Mouse (Mus musculus): ENCODE measurements around the gene C9. TPM values are rescaled to one million over a fixed set of nuclear protein-coding genes. Genes with fewer than 3 reads are reported as not detected.

C9 gene
- polyA plus RNA-seq, 1 experiment from 2014 or later, result not detected

GRCm38 (mm10) chr15:6492386-6492785, 47.3 kb downstream of the C9 start:
- Histone ChIP-seq H3K27ac (no peak overlapping the region), H3K9ac (no peak overlapping the region), H3K4me2 (no peak overlapping the region), H3K9me3 (no peaks in the 10 kb centered on the region), H3K27me3 (no peaks in the 10 kb centered on the region), H3K4me1 (no peaks in the 10 kb centered on the region), H3K36me3 (replicated peaks) (no peaks in the 10 kb centered on the region), H3K4me3 (replicated peaks) (no peak overlapping the region)
- 97% methylated on average over 2 of the region's 2 CpGs for WGBS
- no peak for ATAC-seq (ENCODE audit: low FRiP score)

- H3K9me3 ChIP-seq, result no peaks in the 10 kb centered on the region
- H3K4me3 ChIP-seq (replicated peaks), result no peak overlapping the region
- H3K27me3 ChIP-seq, result no peaks in the 10 kb centered on the region
- H3K27ac ChIP-seq, result no peak overlapping the region
- ATAC-seq (ENCODE audit: low FRiP score), result no peak
- H3K4me1 ChIP-seq, result no peaks in the 10 kb centered on the region
- H3K4me2 ChIP-seq, result no peak overlapping the region
- H3K36me3 ChIP-seq (replicated peaks), result no peaks in the 10 kb centered on the region
- H3K9ac ChIP-seq, result no peak overlapping the region
- WGBS, result 55% methylated on average over 10 of the region's 10 CpGs
These were observed 53.4 kb downstream of the C9 start for GRCm38 (mm10) chr15:6498396-6499070.

- H3K4me2 ChIP-seq, result no peak overlapping the region
- H3K36me3 ChIP-seq (replicated peaks), result no peaks in the 10 kb centered on the region
- 81% methylated on average over 1 of the region's 1 CpGs for WGBS
- H3K9ac ChIP-seq, result no peak overlapping the region
- no peak overlapping the region for H3K4me3 ChIP-seq (replicated peaks)
- no peaks in the 10 kb centered on the region for H3K4me1 ChIP-seq
- H3K9me3 ChIP-seq, result no peaks in the 10 kb centered on the region
- H3K27me3 ChIP-seq, result no peaks in the 10 kb centered on the region
- H3K27ac ChIP-seq, result no peak overlapping the region
- ATAC-seq (ENCODE audit: low FRiP score), result no peak
These were observed 55.7 kb downstream of the C9 start for GRCm38 (mm10) chr15:6500787-6501186.

GRCm38 (mm10) chr15:6517525-6517924, 72.4 kb downstream of the C9 start:
- Histone ChIP-seq H3K4me3 (replicated peaks) (no peak overlapping the region), H3K4me2 (no peak overlapping the region), H3K4me1 (no peaks in the 10 kb centered on the region), H3K36me3 (replicated peaks) (no peaks in the 10 kb centered on the region), H3K27ac (no peak overlapping the region), H3K9ac (no peak overlapping the region), H3K27me3 (no peaks in the 10 kb centered on the region), H3K9me3 (no peaks in the 10 kb centered on the region)
- WGBS, result 96% methylated on average over 1 of the region's 1 CpGs
- no peak for ATAC-seq (ENCODE audit: low FRiP score)

GRCm38 (mm10) chr15:6519417-6520255, 74.5 kb downstream of the C9 start:
- ATAC-seq (ENCODE audit: low FRiP score), result no peak
- WGBS, result 89% methylated on average over 19 of the region's 19 CpGs

GRCm38 (mm10) chr15:6520505-6521155, 75.5 kb downstream of the C9 start:
- Histone ChIP-seq H3K4me1 (no peaks in the 10 kb centered on the region), H3K36me3 (replicated peaks) (no peaks in the 10 kb centered on the region), H3K9ac (no peak overlapping the region), H3K27me3 (no peaks in the 10 kb centered on the region), H3K4me2 (no peak overlapping the region), H3K4me3 (replicated peaks) (no peak overlapping the region), H3K9me3 (no peaks in the 10 kb centered on the region), H3K27ac (no peak overlapping the region)
- ATAC-seq (ENCODE audit: low FRiP score), result no peak
- WGBS, result 94% methylated on average over 10 of the region's 10 CpGs

More at GRCm38 (mm10) chr15:6519417-6520255, 74.5 kb downstream of the C9 start:
- Histone ChIP-seq H3K27ac (no peak overlapping the region), H3K36me3 (replicated peaks) (no peaks in the 10 kb centered on the region), H3K4me2 (no peak overlapping the region), H3K4me3 (replicated peaks) (no peak overlapping the region), H3K9me3 (no peaks in the 10 kb centered on the region), H3K4me1 (no peaks in the 10 kb centered on the region), H3K9ac (no peak overlapping the region), H3K27me3 (no peaks in the 10 kb centered on the region)

GRCm38 (mm10) chr15:6522653-6523167, 77.6 kb downstream of the C9 start, which contains the start of gene Fyb:
TSS of gene Fyb (plus strand) at chr15:6522853.
- Histone ChIP-seq H3K4me1 (no peaks in the 10 kb centered on the region), H3K4me3 (replicated peaks) (no peak within 1 kb of the TSS), H3K27ac (no peak within 1 kb of the TSS), H3K27me3 (no peaks in the 10 kb centered on the region), H3K9me3 (no peaks in the 10 kb centered on the region), H3K4me2 (no peak within 1 kb of the TSS), H3K9ac (no peak within 1 kb of the TSS), H3K36me3 (replicated peaks) (no peaks in the 10 kb centered on the region)
- ATAC-seq (ENCODE audit: low FRiP score), result no peak
- WGBS, result 84% methylated on average over 8 of the region's 8 CpGs

- no peak overlapping the region for H3K4me3 ChIP-seq (replicated peaks)
- no peaks in the 10 kb centered on the region for H3K27me3 ChIP-seq
- no peak overlapping the region for H3K9ac ChIP-seq
- H3K27ac ChIP-seq, result no peak overlapping the region
- no peaks in the 10 kb centered on the region for H3K36me3 ChIP-seq (replicated peaks)
- no peaks in the 10 kb centered on the region for H3K4me1 ChIP-seq
- no peak overlapping the region for H3K4me2 ChIP-seq
- 87% methylated on average over 2 of the region's 2 CpGs for WGBS
- no peaks in the 10 kb centered on the region for H3K9me3 ChIP-seq
- no peak for ATAC-seq (ENCODE audit: low FRiP score)
These were observed 79.7 kb downstream of the C9 start for GRCm38 (mm10) chr15:6524801-6525200.

- WGBS, result 86% methylated on average over 3 of the region's 3 CpGs
- H3K4me2 ChIP-seq, result no peak overlapping the region
- no peaks in the 10 kb centered on the region for H3K4me1 ChIP-seq
- H3K9me3 ChIP-seq, result no peaks in the 10 kb centered on the region
- H3K36me3 ChIP-seq (replicated peaks), result no peaks in the 10 kb centered on the region
- H3K27me3 ChIP-seq, result no peaks in the 10 kb centered on the region
- H3K9ac ChIP-seq, result no peak overlapping the region
- no peak for ATAC-seq (ENCODE audit: low FRiP score)
- no peak overlapping the region for H3K4me3 ChIP-seq (replicated peaks)
- H3K27ac ChIP-seq, result no peak overlapping the region
These were observed 80.3 kb downstream of the C9 start for GRCm38 (mm10) chr15:6525386-6525785.

GRCm38 (mm10) chr15:6533858-6534343, 88.8 kb downstream of the C9 start:
- no peaks in the 10 kb centered on the region for H3K27me3 ChIP-seq
- H3K27ac ChIP-seq, result no peak overlapping the region
- ATAC-seq (ENCODE audit: low FRiP score), result no peak
- H3K4me2 ChIP-seq, result no peak overlapping the region
- no peaks in the 10 kb centered on the region for H3K36me3 ChIP-seq (replicated peaks)
- 91% methylated on average over 3 of the region's 3 CpGs for WGBS
- H3K4me3 ChIP-seq (replicated peaks), result no peak overlapping the region
- no peaks in the 10 kb centered on the region for H3K4me1 ChIP-seq
- no peaks in the 10 kb centered on the region for H3K9me3 ChIP-seq
- no peak overlapping the region for H3K9ac ChIP-seq

GRCm38 (mm10) chr15:6534592-6534991, 89.5 kb downstream of the C9 start:
- Histone ChIP-seq H3K4me1 (no peaks in the 10 kb centered on the region), H3K4me3 (replicated peaks) (no peak overlapping the region), H3K4me2 (no peak overlapping the region), H3K27me3 (no peaks in the 10 kb centered on the region), H3K36me3 (replicated peaks) (no peaks in the 10 kb centered on the region), H3K9me3 (no peaks in the 10 kb centered on the region), H3K27ac (no peak overlapping the region), H3K9ac (no peak overlapping the region)
- no peak for ATAC-seq (ENCODE audit: low FRiP score)
- 94% methylated on average over 8 of the region's 8 CpGs for WGBS

GRCm38 (mm10) chr15:6539639-6540338, 94.7 kb downstream of the C9 start:
- Histone ChIP-seq H3K27ac (no peak overlapping the region), H3K4me3 (replicated peaks) (no peak overlapping the region), H3K36me3 (replicated peaks) (no peaks in the 10 kb centered on the region), H3K4me2 (no peak overlapping the region), H3K9ac (no peak overlapping the region), H3K4me1 (no peaks in the 10 kb centered on the region), H3K27me3 (no peaks in the 10 kb centered on the region), H3K9me3 (no peaks in the 10 kb centered on the region)
- 87% methylated on average over 7 of the region's 7 CpGs for WGBS
- no peak for ATAC-seq (ENCODE audit: low FRiP score)

All from forebrain, embryonic 12.5 days (tissue).